Mouse (Mus musculus) kidney, adult 2 months (tissue): Measurements from ENCODE around the gene Car1.

ENCODE experiments used
- CTCF ChIP-seq: fragments of 200-500 bp; conservative IDR thresholded peaks from 2 replicates; pipeline ENCODE4 v1.5.1; 2011; ENCODE audit warnings: low read depth, mild to moderate bottlenecking, control low read depth, low read length, moderate library complexity, mixed read lengths; ENCODE audit not compliant: insufficient read depth, insufficient read length
- POLR2A ChIP-seq: fragments of 200-500 bp; IDR thresholded peaks from one replicate; pipeline ENCODE4 v1.6.1; 2011; ENCODE audit warnings: low read depth, low read length, control low read depth

DNA sequence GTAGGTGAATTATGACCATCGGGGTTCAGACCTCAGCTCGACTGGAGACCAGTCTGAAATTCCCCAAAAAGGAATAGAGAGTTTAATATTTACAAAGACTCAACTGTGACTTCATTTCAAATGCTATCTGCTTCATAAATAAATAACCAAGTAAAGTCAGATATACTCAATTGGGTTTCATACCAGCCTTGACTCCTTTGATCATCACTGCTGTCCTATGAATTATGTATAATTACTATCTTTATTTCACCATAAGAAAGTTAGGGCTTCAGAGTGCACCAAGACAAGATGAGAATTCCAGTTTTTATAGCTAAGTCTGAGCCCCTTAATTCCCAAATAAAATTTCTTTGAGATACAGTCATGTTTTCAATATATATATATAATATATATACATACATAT lies 69.9 kb downstream of the Car1 start:
- TF ChIP-seq CTCF (no peak), POLR2A (no peak)
